20 mouse cellular contexts compared by ENCODE assay signal in the genomic region with DNA sequence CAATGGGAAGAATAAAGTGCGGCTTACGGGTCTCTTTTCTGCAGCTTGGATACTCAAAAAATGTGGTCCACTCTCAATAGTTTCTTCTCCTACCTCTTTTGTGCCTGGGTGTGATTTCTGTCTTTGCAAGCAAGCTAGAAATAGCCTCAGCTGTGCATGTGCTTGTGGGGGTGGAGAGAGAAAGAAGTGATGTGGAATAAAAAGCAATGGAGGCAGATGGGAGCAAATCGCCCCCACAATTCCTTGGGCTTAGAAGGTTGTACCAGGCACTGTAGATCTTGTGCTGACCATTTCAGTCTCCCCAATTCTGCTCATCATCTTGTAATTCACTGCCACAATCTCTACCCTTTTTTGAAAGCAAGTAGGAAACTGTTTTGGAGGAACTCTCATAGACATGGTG.
DNase-seq lines count a peak whose midpoint lies in the region; ATAC-seq and TF ChIP-seq lines count a peak whose summit lies in the region.
"Had no signal": no experiment of that assay in that cellular context is flagged by ENCODE, and none has a peak within 500 bp of the region (broad histone marks: within the 10 kb centered on the region; RNA-seq: fewer than 3 reads in every experiment).

No protein-coding gene starts in this region.

- peak overlapping the region; percentile 79 for H3K27ac ChIP-seq in olfactory bulb, adult 2 months (ENCODE audit: insufficient read depth, low read depth, low read length)
- H3K27ac ChIP-seq in hindbrain, embryonic 12.5 days = no peak overlapping the region
- H3K27ac ChIP-seq: embryonic facial prominence, embryonic 12.5 days; heart, embryonic 15.5 days; hindbrain, embryonic 15.5 days; liver, embryonic 13.5 days had no signal

- H3K9ac ChIP-seq in hindbrain, embryonic 12.5 days = no peak overlapping the region
- H3K9ac ChIP-seq: embryonic facial prominence, embryonic 12.5 days; heart, embryonic 15.5 days; hindbrain, embryonic 15.5 days; liver, embryonic 13.5 days had no signal

- peak; percentile 25 for DNase-seq in 3T3-L1 (ENCODE audit: low read depth, low spot score)
- peak; percentile 84 to 85 for DNase-seq in frontal cortex, adult 2 months (ENCODE audit: extremely low spot score in 1 of 2, low spot score in 1 of 2)
- peak; percentile 22 to 44 for DNase-seq in layer of hippocampus, postnatal 14 days (ENCODE audit: low spot score in 2 of 2)
- no peak for DNase-seq in heart, postnatal 25 days (ENCODE audit: low spot score)
- DNase-seq: cerebellum, adult 11 months; cerebellum, postnatal 36 days; heart, adult 18-20 months; kidney, postnatal 10 days; liver, embryonic 13.5 days; spleen, adult 18-20 months; thymus, postnatal 4 days had no signal

- intact Hi-C loops in heart, postnatal 25 days (cut with DNase I) = no loop called here

- H3K36me3 ChIP-seq in hindbrain, embryonic 12.5 days = no peaks in the 10 kb centered on the region
- H3K36me3 ChIP-seq: embryonic facial prominence, embryonic 12.5 days; heart, embryonic 15.5 days; hindbrain, embryonic 15.5 days; liver, embryonic 13.5 days had no signal

- H3K4me1 ChIP-seq in olfactory bulb, adult 2 months (ENCODE audit: control insufficient read depth, insufficient read depth, low read length) = 0 out of 2 replicates have a peak, but pooled peaks cover 4% of the 10 kb centered on the region
- H3K4me1 ChIP-seq in hindbrain, embryonic 12.5 days = no peaks in the 10 kb centered on the region
- H3K4me1 ChIP-seq: embryonic facial prominence, embryonic 12.5 days; heart, embryonic 15.5 days; hindbrain, embryonic 15.5 days; liver, embryonic 13.5 days had no signal

- no peaks in the 10 kb centered on the region for H3K27me3 ChIP-seq in hindbrain, embryonic 12.5 days
- H3K27me3 ChIP-seq: embryonic facial prominence, embryonic 12.5 days; heart, embryonic 15.5 days; hindbrain, embryonic 15.5 days; liver, embryonic 13.5 days had no signal

- no peak overlapping the region for H3K4me3 ChIP-seq in olfactory bulb, adult 2 months (ENCODE audit: insufficient read depth, low read depth, low read length)
- no peak overlapping the region for H3K4me3 ChIP-seq in hindbrain, embryonic 12.5 days
- H3K4me3 ChIP-seq: embryonic facial prominence, embryonic 12.5 days; heart, embryonic 15.5 days; hindbrain, embryonic 15.5 days; liver, embryonic 13.5 days had no signal

- ATAC-seq in monocyte, adult 5-6 weeks (replicated peaks; ENCODE audit: insufficient number of reproducible peaks, low FRiP score, low TSS enrichment, poor library complexity, severe bottlenecking) = no peak
- ATAC-seq in hindbrain, embryonic 12.5 days (ENCODE audit: low FRiP score) = no peak
- ATAC-seq in granulocyte monocyte progenitor cell, adult 5-6 weeks (replicated peaks; ENCODE audit: poor library complexity, severe bottlenecking) = no peak
- ATAC-seq: intestine, postnatal 0 days; lung, postnatal 0 days had no signal

- H3K9me3 ChIP-seq in hindbrain, embryonic 12.5 days (replicated peaks) = no peaks in the 10 kb centered on the region
- H3K9me3 ChIP-seq: embryonic facial prominence, embryonic 12.5 days; heart, embryonic 15.5 days; hindbrain, embryonic 15.5 days; liver, embryonic 13.5 days had no signal

- no peak for TF ChIP-seq CTCF in olfactory bulb, adult 2 months (IDR thresholded peaks at IDR 0.05; ENCODE audit: insufficient read depth, low read depth, low read length)

- TF ChIP-seq POLR2A in olfactory bulb, adult 2 months (IDR thresholded peaks at IDR 0.05; ENCODE audit: insufficient read depth, low read depth, low read length) = no peak

- 36% methylated on average over 3 of the region's 3 CpGs for whole genome bisulfite sequencing in olfactory bulb, adult 2 months
- 74% methylated on average over 3 of the region's 3 CpGs for WGBS in hindbrain, embryonic 12.5 days

- no peak overlapping the region for H3K4me2 ChIP-seq in hindbrain, embryonic 12.5 days (replicated peaks)
- H3K4me2 ChIP-seq: embryonic facial prominence, embryonic 12.5 days; heart, embryonic 15.5 days; hindbrain, embryonic 15.5 days; liver, embryonic 13.5 days had no signal
